Mouse (Mus musculus) frontal cortex, postnatal 25 days (tissue): ENCODE measurements around the gene 2610042L04Rik.
"Not testable (repeated sequence)": the region's sequence is repeated elsewhere in the genome, so short reads cannot be mapped to it uniquely, and the experiment has no call there.

Experiments used
- DNase-seq, 2 experiments: peaks; one replicate each; pipeline ENCODE4 v3.0.0; 2022; ENCODE audit warnings: low spot score in 2 of 2

Gene 2610042L04Rik

GRCm38 (mm10) chr14:4334476-4335080 is at the start of gene 2610042L04Rik:
Gene 2610042L04Rik (plus strand): TSS chr14:4334763.
- not testable (repeated sequence) for DNase-seq

DNA sequence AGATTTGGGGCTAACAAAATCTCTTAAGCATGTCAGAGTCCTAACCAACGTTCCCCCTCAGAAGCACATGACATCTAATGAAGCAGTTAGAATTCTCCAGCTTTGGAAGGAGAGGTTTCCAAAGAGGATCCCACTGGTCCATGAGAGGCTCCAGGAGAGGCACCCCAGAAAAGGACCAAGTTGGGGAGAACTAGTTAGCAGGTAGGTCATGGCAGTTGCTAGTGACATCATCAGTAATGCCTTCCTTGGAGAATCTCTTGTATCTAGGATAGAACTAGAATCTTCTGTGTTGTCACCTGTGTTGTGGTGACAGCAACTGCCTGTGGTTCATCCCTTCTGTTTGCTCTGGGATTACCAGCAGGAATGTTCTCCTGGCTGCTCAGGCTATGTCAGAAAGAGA is 17.6 kb upstream of the 2610042L04Rik start, which contains the start of gene Gm3149:
TSS of gene Gm3149 (plus strand) at position 301 of the 400 bp plus-strand sequence.
- DNase-seq, result not testable (repeated sequence)

DNA sequence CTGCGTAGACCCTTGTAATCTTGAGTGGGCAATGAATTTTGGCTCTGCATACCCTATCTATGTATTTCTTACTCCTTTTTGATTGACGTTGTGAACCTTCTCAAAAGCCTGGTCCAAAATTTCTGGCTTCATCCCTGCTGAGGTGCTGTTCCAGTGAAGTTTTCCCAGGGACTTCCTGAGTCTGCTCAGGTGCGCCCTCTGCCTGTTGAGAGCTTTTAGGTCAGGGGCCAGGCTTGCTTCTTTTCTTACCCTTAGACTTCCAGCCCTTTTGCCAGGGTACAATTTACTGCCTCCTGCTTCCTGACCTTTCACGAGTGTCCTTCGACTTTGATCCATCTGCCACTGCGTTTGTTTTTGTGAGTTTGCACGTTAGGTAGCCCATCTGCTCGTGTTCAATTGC is 943 bp downstream of the 2610042L04Rik start:
- DNase-seq, result not testable (repeated sequence)

GRCm38 (mm10) chr14:4368991-4369390 is 34.4 kb downstream of the 2610042L04Rik start:
- DNase-seq, result not testable (repeated sequence)

DNA sequence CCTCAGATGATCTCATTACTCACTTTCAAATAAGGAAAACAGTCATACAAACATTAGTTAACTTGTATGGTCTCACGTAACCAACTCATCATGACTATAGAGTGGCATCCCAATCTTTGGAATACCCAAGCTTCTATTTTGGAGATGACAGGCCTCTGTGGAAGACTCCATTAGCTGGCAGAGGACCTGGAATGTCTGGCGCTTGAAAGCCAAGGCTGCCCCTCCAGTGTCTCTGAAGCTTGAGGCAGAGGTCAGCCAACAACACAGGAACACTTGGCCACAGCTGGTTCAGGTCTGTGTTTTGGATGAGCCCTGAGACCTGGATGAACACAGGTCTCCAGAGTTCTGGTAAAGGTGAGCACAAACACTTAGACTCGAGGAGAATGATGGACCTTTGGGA is 35.1 kb downstream of the 2610042L04Rik start:
- DNase-seq, result not testable (repeated sequence)

- DNase-seq, result not testable (repeated sequence)
Measured at GRCm38 (mm10) chr14:4377871-4378270, 43.3 kb downstream of the 2610042L04Rik start.

GRCm38 (mm10) chr14:4385606-4386005 is 51.0 kb downstream of the 2610042L04Rik start:
- DNase-seq, result not testable (repeated sequence)

GRCm38 (mm10) chr14:4392841-4393530 is 58.4 kb downstream of the 2610042L04Rik start:
- not testable (repeated sequence) for DNase-seq

DNA sequence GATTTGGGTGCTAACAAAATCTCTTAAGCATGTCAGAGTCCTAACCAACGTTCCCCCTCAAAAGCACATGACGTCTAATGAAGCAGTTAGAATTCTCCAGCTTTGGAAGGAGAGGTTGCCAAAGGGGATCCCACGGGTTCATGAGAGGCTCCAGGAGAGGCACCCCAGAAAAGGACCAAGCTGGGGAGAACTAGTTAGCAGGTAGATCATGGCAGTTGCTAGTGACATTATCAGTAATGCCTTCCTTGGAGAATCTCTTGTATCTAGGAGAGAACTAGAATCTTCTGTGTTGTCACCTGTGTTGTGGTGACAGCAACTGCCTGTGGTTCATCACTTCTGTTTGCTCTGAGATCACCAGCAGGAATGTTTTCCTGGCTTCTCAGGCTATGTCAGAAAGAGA is 62.7 kb downstream of the 2610042L04Rik start, which contains the start of gene Gm3159:
TSS of gene Gm3159 (plus strand) at position 301 of the 400 bp plus-strand sequence.
- DNase-seq, result not testable (repeated sequence)

DNA sequence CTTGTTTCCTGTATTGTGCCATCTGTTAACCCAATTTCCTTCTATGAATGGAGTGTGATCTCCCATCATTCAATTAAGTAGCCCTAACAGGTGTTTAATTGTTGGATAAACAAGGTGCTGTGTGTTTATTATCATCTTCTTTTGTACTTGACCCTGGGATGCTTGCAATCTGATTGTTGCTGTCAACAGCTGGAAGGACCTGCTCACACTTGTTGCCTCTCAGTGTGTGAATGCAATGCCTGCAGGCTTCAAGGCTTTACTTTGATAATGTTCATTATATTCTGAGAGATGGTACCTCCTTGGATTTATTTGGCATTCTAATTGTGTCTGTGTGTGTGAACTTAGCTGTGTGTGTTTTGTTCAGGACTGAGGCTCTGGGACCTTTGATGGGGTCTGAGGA is 64.1 kb downstream of the 2610042L04Rik start:
- not testable (repeated sequence) for DNase-seq

DNA sequence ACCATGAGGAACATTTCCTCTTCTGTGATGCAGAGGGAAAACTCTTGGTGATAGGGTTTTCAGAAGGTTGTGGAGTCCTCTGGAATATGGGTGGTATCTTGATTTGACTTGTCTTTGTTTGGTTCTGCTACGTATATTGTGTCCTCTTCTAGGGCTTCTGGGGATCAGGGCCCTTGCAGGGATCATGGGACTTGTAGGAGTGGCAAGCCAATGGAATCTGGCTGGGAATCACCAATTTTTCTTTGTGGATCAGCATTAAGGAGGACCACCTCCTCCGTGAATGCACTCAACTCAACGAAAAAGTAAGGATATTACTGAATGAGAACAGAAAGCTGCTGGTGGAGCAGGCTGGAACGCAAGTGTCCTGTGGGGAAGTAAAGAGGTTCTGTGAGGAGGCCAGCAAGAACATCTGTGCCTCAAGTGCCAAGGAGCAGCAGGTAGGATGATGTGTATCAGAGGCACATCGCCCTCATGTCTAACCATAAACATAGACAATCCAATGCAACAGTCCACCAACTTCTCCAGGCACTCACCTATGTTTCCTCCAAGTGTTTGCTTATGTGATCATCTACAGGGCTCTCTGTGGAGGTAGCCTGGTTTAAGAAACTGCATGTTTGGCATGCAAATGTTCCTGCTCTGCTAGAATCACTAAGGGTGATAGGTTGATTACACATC is 65.7 kb downstream of the 2610042L04Rik start:
- not testable (repeated sequence) for DNase-seq

GRCm38 (mm10) chr14:4401245-4401644 is 66.7 kb downstream of the 2610042L04Rik start:
- not testable (repeated sequence) for DNase-seq

DNA sequence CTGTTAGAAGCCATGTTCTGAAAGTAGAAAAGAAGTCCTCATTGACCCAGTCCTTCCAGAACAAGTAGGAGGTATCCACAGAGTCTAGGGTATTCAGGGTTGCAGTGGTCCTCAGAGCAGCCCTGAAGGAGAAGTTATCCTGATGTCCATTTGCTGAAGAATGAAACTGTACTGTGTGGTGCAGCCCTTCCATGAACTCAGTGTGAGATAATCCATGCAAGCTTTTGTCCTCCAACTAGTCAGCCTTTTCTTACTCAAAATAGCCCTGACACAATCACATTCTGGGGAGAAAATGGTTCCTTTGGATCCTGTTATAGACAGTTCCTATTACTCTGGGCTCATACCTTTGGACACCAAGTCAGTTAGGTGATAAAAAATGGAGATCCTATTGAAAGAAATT is 69.3 kb downstream of the 2610042L04Rik start:
- not testable (repeated sequence) for DNase-seq
